Mouse (Mus musculus) cerebral cortex, adult 2 months (tissue): ENCODE measurements around the gene 5530401A14Rik.

Experiments
- WGBS: fragments of 180-500 bp; shearing (Covaris S2); methylation state at CpG from one replicate; pipeline ENCODE4 v1.1.7; 2018; 5-methylcytosine and 5-hydroxymethylcytosine counted together

The 5530401A14Rik gene

DNA sequence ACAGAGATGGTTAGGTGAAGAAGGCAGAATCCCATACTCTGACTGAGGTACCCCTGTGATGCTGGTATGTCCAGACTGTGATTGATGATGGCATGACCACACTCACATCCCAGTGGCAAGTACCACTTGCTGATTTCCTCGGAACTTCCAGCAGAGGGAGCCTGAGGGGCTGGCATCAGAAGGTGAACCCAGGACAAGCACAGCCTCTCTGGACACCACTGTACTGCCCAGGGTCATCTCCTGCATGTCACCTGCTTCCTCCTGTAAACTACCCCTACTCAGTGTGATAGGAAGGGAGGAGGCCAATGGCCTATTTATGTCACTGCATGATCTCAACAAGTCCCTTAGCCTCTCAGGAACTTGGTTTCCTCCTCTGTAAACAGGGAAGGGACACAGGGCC lies 80.5 kb downstream of the 5530401A14Rik start:
- 20% methylated on average over 1 of the region's 1 CpGs for WGBS

DNA sequence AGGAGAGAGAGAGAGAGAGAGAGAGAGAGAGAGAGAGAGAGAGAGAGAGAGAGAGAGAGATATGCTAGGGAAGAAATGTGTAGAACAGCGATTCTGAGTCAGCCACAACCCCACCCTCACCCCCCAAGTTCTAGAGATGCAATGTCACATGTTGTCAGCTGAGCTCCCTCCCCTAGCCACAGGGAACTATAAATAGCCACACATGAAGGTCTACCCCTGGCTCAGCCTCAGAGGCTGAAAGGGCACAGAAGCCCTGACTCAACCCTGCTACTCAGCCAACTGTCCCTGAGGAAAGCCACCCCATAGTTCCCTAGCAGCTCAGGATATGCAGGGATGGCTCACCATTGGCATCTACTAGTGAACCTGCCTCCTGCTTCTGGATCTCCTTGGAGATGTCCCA lies 81.7 kb downstream of the 5530401A14Rik start:
- WGBS: 50% methylated on average over 1 of the region's 1 CpGs
